Comparison of ENCODE assay signal across 22 mouse cellular contexts in genomic region chr9:15528368-15528767, GRCm38 (mm10). TPM values are rescaled to one million over a fixed set of nuclear protein-coding genes. Genes with fewer than 3 reads are reported as not detected.
A peak's percentile ranks its signal among the peaks of the same experiment; 100 is the strongest.
DNase-seq lines count a peak whose midpoint lies in the region; ATAC-seq and TF ChIP-seq lines count a peak whose summit lies in the region.
"Had no signal": no experiment of that assay in that cellular context is flagged by ENCODE, and none has a peak within 500 bp of the region (broad histone marks: within the 10 kb centered on the region; RNA-seq: fewer than 3 reads in every experiment).

No protein-coding gene starts in this region.

- H3K27me3 ChIP-seq in heart, adult 2 months (ENCODE audit: control insufficient read depth, insufficient read depth, low read length), result no peaks in the 10 kb centered on the region
- H3K27me3 ChIP-seq in kidney, postnatal 0 days (ENCODE audit: insufficient read depth, low read length), result no peaks in the 10 kb centered on the region
- H3K27me3 ChIP-seq: hindbrain, embryonic 12.5 days; intestine, embryonic 15.5 days had no signal

- H3K27ac ChIP-seq in heart, adult 2 months, result peak overlapping the region; percentile 51
- no peak overlapping the region for H3K27ac ChIP-seq in kidney, postnatal 0 days
- H3K27ac ChIP-seq: hindbrain, embryonic 12.5 days; hindbrain, postnatal 0 days; intestine, embryonic 15.5 days; liver, embryonic 14.5 days; macrophage had no signal

- 0 out of 2 replicates have a peak, but pooled peaks have one; percentile 47 for TF ChIP-seq EP300 in heart, adult 2 months (IDR thresholded peaks at IDR 0.05; ENCODE audit: insufficient read depth, low read depth, low read length)

- WGBS in heart, adult 2 months, result 41% methylated on average over 7 of the region's 7 CpGs
- WGBS in kidney, postnatal 0 days, result 72% methylated on average over 7 of the region's 7 CpGs
- WGBS in lung, adult 2 months, result 44% methylated on average over 7 of the region's 7 CpGs

- H3K4me3 ChIP-seq in heart, adult 2 months, result no peak overlapping the region
- H3K4me3 ChIP-seq in kidney, postnatal 0 days (replicated peaks; ENCODE audit: low read depth, low read length), result no peak overlapping the region
- H3K4me3 ChIP-seq in lung, adult 2 months (replicated peaks; ENCODE audit: extremely low read depth, low read depth, low read length), result no peak overlapping the region
- H3K4me3 ChIP-seq: erythroblast, embryonic 14.5 days; hindbrain, embryonic 12.5 days; intestine, embryonic 15.5 days had no signal

- H3K36me3 ChIP-seq in heart, adult 2 months (ENCODE audit: control insufficient read depth, insufficient read depth, low read length), result peaks cover 17% of the 10 kb centered on the region
- 0 out of 2 replicates have a peak, but pooled peaks cover 4% of the 10 kb centered on the region for H3K36me3 ChIP-seq in kidney, postnatal 0 days (ENCODE audit: insufficient read depth, low read length)
- H3K36me3 ChIP-seq: hindbrain, embryonic 12.5 days; intestine, embryonic 15.5 days had no signal

- no peak for ATAC-seq in kidney, postnatal 0 days (replicated peaks; ENCODE audit: low FRiP score, low read depth)
- ATAC-seq: forebrain, embryonic 16.5 days; hindbrain, postnatal 0 days had no signal

- no peak for TF ChIP-seq CTCF in heart, adult 2 months (IDR thresholded peaks at IDR 0.05)
- no peak for TF ChIP-seq CTCF in kidney, postnatal 0 days (IDR thresholded peaks at IDR 0.05; ENCODE audit: low read depth)
- no peak for TF ChIP-seq CTCF in lung, adult 2 months (IDR thresholded peaks at IDR 0.05; ENCODE audit: insufficient read depth, low read length)

- no peaks in the 10 kb centered on the region; the same call in 1 of the 2 replicates for H3K79me2 ChIP-seq in heart, adult 2 months (replicated peaks; ENCODE audit: control insufficient read depth, insufficient read depth, low read length)

- 0 out of 2 replicates have a peak, but pooled peaks have one; percentile 14 for TF ChIP-seq POLR2A in heart, adult 2 months (IDR thresholded peaks at IDR 0.05; ENCODE audit: insufficient read depth, low read depth, low read length)
- TF ChIP-seq POLR2A in lung, adult 2 months (IDR thresholded peaks at IDR 0.05; ENCODE audit: borderline replicate concordance, extremely low read depth, low read depth, low read length), result no peak

- no peak overlapping the region for H3K9ac ChIP-seq in heart, adult 2 months (ENCODE audit: low read depth, low read length)
- H3K9ac ChIP-seq in kidney, postnatal 0 days (ENCODE audit: low read depth, low read length), result no peak overlapping the region
- H3K9ac ChIP-seq: hindbrain, embryonic 12.5 days; intestine, embryonic 15.5 days; liver, embryonic 14.5 days had no signal

- H3K4me1 ChIP-seq in heart, adult 2 months (ENCODE audit: control insufficient read depth, insufficient read depth, low read length), result peaks cover 37% of the 10 kb centered on the region
- H3K4me1 ChIP-seq in kidney, postnatal 0 days (replicated peaks; ENCODE audit: insufficient read depth, low read length), result peaks cover 19% of the 10 kb centered on the region
- H3K4me1 ChIP-seq in lung, adult 2 months (ENCODE audit: control insufficient read depth, insufficient read depth, low read length), result peaks cover 46% of the 10 kb centered on the region

- no peaks in the 10 kb centered on the region for H3K9me3 ChIP-seq in kidney, postnatal 0 days (replicated peaks; ENCODE audit: low read length)
- H3K9me3 ChIP-seq: hindbrain, embryonic 12.5 days; intestine, embryonic 15.5 days had no signal

- DNase-seq in heart, adult 2 months, result no peak
- no peak for DNase-seq in heart, postnatal 4 days
- peak; percentile 54 for DNase-seq in kidney, postnatal 0 days (ENCODE audit: low spot score)
- no peak for DNase-seq in kidney, postnatal 25 days
- peak; percentile 72 for DNase-seq in lung, postnatal 10 days
- no peak for DNase-seq in lung, adult 2 months
- no peak for DNase-seq in B cell, adult 2 months
- DNase-seq: adrenal gland, postnatal 25 days; cerebellum, adult 2 months; cerebellum, postnatal 14 days; gastrocnemius, postnatal 10 days; kidney, adult 8-10 months; kidney, postnatal 10 days; liver; midbrain, embryonic 14.5 days had no signal

- intact Hi-C loops in heart, adult 2 months (cut with DNase I), result no loop called here

- no peak overlapping the region for H3K4me2 ChIP-seq in kidney, postnatal 0 days (ENCODE audit: low read length)
- H3K4me2 ChIP-seq: hindbrain, embryonic 12.5 days; intestine, embryonic 15.5 days had no signal

RNA-seq across cellular contexts. Expression of gene Smco4, which starts 35.1 kb away (rescaled TPM):
- 10 to 100 TPM; 24.9 to 25.8 TPM for total RNA-seq in heart, adult 2 months (2021)
- polyA plus RNA-seq in heart, adult 2 months (2012; rRNA removed), result 16.5 and 34.0 TPM in 2 replicates
- 10 to 100 TPM; 23.1 to 23.9 TPM for total RNA-seq in heart, postnatal 4 days (2021)
- 3.7 and 3.9 TPM in 2 replicates for polyA plus RNA-seq in kidney, postnatal 0 days (2015; fragmentation: Nextera tagmentation; extraction: Ambion mirVana)
- 22.0 and 27.1 TPM in 2 replicates for polyA plus RNA-seq in lung, adult 2 months (2012; rRNA removed)

Comparison
In these comparisons a context has a peak if more than half of its experiments do, and no peak if none do; other contexts are left out.
1. DNase-seq: peak in kidney, postnatal 0 days (single experiment) and lung, postnatal 10 days (single experiment); none in heart, adult 2 months (0 of 2), heart, postnatal 4 days (single experiment), kidney, postnatal 25 days (0 of 2), lung, adult 2 months (single experiment) and B cell, adult 2 months (0 of 2).